Mouse (Mus musculus): ENCODE measurements around the gene Phf21b. TPM values are rescaled to one million over a fixed set of nuclear protein-coding genes. Genes with fewer than 3 reads are reported as not detected.

Phf21b gene
- polyA plus RNA-seq, 1 experiment, result 4.4 TPM

DNA sequence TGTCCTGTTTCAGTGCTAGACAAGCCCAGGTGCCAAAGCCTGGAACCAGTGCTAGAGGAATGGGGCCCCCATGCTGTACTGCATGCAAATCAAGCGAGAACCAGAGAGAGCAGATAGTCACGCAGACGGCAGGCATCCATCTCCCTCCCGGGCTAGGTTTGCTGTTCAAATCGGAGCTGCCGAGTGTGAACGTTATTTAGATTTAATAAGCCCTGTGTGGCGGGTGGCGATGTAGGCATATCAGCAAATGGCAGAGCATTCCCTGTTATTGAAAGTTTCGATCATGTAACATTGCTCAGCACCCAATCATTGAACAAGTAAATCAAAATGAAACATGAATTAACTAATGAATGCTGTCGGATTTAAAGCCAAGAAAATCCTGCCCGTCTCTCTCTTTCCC lies 27.2 kb downstream of the Phf21b start:
- no peaks in the 10 kb centered on the region for H3K27me3 ChIP-seq (ENCODE audit: control insufficient read depth, insufficient read depth, low read length)
- no peaks in the 10 kb centered on the region for H3K36me3 ChIP-seq (ENCODE audit: control insufficient read depth, insufficient read depth, low read length)
- no peak overlapping the region for H3K27ac ChIP-seq (ENCODE audit: control insufficient read depth, insufficient read depth, low read depth, low read length)
- H3K4me1 ChIP-seq (ENCODE audit: control insufficient read depth, insufficient read depth, low read length), result no peaks in the 10 kb centered on the region
- no peak overlapping the region for H3K4me3 ChIP-seq (ENCODE audit: control insufficient read depth, low read depth, low read length)
- TF ChIP-seq POLR2A (IDR thresholded peaks at IDR 0.05; ENCODE audit: control insufficient read depth, low read depth, low read length), result no peak
- TF ChIP-seq CTCF (IDR thresholded peaks at IDR 0.05; ENCODE audit: control insufficient read depth, insufficient read depth, insufficient replicate concordance, low read depth, low read length), result no peak

DNA sequence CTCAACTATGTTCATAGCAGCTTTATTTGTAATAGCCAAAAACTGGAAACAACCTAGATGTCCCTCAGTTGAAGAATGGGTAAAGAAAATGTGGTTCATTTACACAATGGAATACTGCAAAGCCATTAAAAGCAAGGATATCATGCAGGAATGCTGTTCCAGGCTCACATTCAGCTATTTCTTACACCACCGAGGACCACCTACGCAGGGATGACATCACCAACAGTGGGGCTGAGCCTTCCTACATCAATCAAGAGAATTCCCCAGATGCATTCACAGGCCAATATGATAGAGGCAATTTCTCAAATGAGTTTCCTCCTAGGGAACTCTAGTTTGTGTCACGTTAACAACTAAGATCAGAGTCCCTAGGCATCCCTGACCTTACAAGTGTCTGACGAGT lies 32.8 kb downstream of the Phf21b start:
- H3K36me3 ChIP-seq (ENCODE audit: control insufficient read depth, insufficient read depth, low read length), result no peaks in the 10 kb centered on the region
- H3K4me1 ChIP-seq (ENCODE audit: control insufficient read depth, insufficient read depth, low read length), result no peaks in the 10 kb centered on the region
- H3K27me3 ChIP-seq (ENCODE audit: control insufficient read depth, insufficient read depth, low read length), result no peaks in the 10 kb centered on the region
- TF ChIP-seq POLR2A (IDR thresholded peaks at IDR 0.05; ENCODE audit: control insufficient read depth, low read depth, low read length), result no peak
- no peak for TF ChIP-seq CTCF (IDR thresholded peaks at IDR 0.05; ENCODE audit: control insufficient read depth, insufficient read depth, insufficient replicate concordance, low read depth, low read length)
- H3K4me3 ChIP-seq (ENCODE audit: control insufficient read depth, low read depth, low read length), result no peak overlapping the region
- no peak overlapping the region for H3K27ac ChIP-seq (ENCODE audit: control insufficient read depth, insufficient read depth, low read depth, low read length)

DNA sequence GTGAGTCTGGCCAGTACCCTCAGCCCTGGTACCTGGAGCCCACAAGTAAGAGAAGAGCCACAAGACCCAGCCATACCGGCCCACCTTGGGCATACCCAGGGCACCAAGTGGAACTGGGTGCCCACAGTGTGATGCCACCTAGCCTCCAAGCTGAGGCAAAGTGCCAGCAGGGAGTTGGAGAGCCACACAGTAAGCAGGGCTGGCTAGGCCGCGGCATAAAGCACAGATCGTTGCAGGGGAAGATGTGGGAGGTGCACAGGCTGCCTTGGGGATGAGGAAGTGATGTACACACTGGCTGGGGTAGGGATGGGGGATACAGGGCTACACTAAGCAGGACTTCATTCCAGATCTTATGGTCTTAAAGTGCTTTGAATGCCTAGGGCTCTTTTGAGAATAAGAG lies 35.0 kb downstream of the Phf21b start:
- no peak overlapping the region for H3K4me3 ChIP-seq (ENCODE audit: control insufficient read depth, low read depth, low read length)
- H3K27me3 ChIP-seq (ENCODE audit: control insufficient read depth, insufficient read depth, low read length), result no peaks in the 10 kb centered on the region
- H3K36me3 ChIP-seq (ENCODE audit: control insufficient read depth, insufficient read depth, low read length), result no peaks in the 10 kb centered on the region
- H3K4me1 ChIP-seq (ENCODE audit: control insufficient read depth, insufficient read depth, low read length), result no peaks in the 10 kb centered on the region
- no peak for TF ChIP-seq POLR2A (IDR thresholded peaks at IDR 0.05; ENCODE audit: control insufficient read depth, low read depth, low read length)
- no peak for TF ChIP-seq CTCF (IDR thresholded peaks at IDR 0.05; ENCODE audit: control insufficient read depth, insufficient read depth, insufficient replicate concordance, low read depth, low read length)
- no peak overlapping the region for H3K27ac ChIP-seq (ENCODE audit: control insufficient read depth, insufficient read depth, low read depth, low read length)

DNA sequence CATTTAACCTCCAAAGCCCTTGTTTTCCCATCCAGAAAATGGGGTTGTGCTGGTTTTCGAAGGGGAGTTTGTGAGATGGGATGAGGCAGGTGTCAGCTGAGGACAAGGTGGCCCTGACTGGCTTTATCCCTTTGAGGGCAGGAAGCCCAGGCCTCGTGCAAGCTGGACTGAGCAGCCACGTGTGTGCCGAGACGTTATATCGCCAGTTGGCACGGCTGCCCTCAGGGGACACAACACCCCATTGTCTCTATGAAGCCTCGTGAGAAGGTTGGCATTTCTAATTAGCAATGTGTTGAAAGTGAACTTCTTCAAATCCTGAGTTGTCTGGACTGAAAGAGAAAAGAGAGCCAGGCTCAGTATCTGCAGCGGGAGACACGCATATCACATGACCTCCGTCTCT lies 37.6 kb downstream of the Phf21b start:
- no peaks in the 10 kb centered on the region for H3K27me3 ChIP-seq (ENCODE audit: control insufficient read depth, insufficient read depth, low read length)
- no peak overlapping the region for H3K4me3 ChIP-seq (ENCODE audit: control insufficient read depth, low read depth, low read length)
- H3K4me1 ChIP-seq (ENCODE audit: control insufficient read depth, insufficient read depth, low read length), result no peaks in the 10 kb centered on the region
- TF ChIP-seq POLR2A (IDR thresholded peaks at IDR 0.05; ENCODE audit: control insufficient read depth, low read depth, low read length) (no peak), CTCF (IDR thresholded peaks at IDR 0.05; ENCODE audit: control insufficient read depth, insufficient read depth, insufficient replicate concordance, low read depth, low read length) (no peak)
- H3K36me3 ChIP-seq (ENCODE audit: control insufficient read depth, insufficient read depth, low read length), result no peaks in the 10 kb centered on the region
- no peak overlapping the region for H3K27ac ChIP-seq (ENCODE audit: control insufficient read depth, insufficient read depth, low read depth, low read length)

DNA sequence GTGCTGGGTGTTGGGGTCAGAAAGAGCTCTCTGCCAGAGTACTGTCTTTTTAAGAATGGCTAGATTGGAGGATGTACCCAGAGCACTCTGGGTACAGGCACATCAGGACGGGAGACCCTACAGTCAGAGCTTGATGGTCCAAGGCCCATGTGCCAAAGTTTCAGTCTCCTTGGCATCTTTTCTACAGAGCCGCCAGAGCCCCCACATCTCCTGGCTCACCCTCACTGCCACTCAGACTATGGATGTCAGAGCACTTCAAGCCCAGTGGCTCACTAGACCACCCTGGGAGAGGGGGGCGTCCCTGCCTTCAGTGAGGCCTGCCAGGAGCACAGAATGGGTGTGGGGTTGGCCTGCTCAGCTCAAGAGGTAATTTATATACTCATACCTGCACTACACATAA lies 38.3 kb downstream of the Phf21b start:
- Histone ChIP-seq H3K36me3 (ENCODE audit: control insufficient read depth, insufficient read depth, low read length) (no peaks in the 10 kb centered on the region), H3K4me1 (ENCODE audit: control insufficient read depth, insufficient read depth, low read length) (no peaks in the 10 kb centered on the region), H3K27ac (ENCODE audit: control insufficient read depth, insufficient read depth, low read depth, low read length) (no peak overlapping the region), H3K27me3 (ENCODE audit: control insufficient read depth, insufficient read depth, low read length) (no peaks in the 10 kb centered on the region), H3K4me3 (ENCODE audit: control insufficient read depth, low read depth, low read length) (no peak overlapping the region)
- TF ChIP-seq POLR2A (IDR thresholded peaks at IDR 0.05; ENCODE audit: control insufficient read depth, low read depth, low read length), result no peak

DNA sequence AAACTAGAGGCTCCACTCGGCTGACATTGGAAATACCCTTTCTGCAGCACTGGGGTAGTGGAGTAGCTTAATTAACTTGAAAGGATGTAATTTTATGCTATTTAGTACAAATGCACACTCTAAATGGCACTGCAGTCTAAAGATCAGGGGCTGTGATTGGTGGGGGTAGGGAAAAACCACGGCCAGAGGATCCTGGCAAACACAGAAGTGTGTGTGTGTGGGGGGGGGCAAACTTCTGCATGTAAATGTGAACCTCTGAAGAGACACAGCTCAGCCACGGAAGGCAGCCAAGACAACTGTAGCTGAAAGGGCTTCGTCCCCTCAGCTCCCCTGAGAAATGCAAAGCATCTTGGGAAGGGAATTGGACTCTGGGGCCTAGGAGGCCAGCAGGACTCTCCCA lies 40.7 kb downstream of the Phf21b start:
- Histone ChIP-seq H3K27me3 (ENCODE audit: control insufficient read depth, insufficient read depth, low read length) (no peaks in the 10 kb centered on the region), H3K4me1 (ENCODE audit: control insufficient read depth, insufficient read depth, low read length) (no peaks in the 10 kb centered on the region)
- TF ChIP-seq CTCF (IDR thresholded peaks at IDR 0.05; ENCODE audit: control insufficient read depth, insufficient read depth, insufficient replicate concordance, low read depth, low read length) (no peak), POLR2A (IDR thresholded peaks at IDR 0.05; ENCODE audit: control insufficient read depth, low read depth, low read length) (no peak)

DNA sequence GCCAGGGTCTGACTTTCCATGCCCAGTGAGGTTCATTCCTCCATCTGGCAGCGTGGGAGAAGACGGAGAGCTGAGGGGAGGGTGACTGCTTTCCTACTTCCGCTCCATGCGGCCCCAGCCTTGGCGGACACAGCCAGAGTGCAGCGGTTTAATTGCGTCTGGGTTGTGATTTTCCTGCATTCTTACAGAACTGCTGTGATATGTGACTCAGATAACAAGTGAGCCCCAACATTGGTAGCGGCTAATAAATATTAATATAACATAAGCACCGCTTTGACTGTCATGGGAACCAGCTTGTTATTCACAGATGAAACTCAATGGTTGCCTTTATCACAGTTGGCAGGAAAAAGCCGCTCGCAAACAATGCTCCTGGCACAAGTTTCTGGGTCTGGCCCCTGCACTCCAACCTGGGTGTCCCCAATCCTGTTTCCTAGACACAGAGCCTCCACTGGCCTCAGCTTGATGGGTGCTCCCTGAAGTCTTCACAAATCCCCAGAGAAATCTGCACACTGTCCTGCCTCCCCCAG lies 43.0 kb downstream of the Phf21b start:
- TF ChIP-seq CTCF (IDR thresholded peaks at IDR 0.05; ENCODE audit: control insufficient read depth, insufficient read depth, insufficient replicate concordance, low read depth, low read length) (no peak), POLR2A (IDR thresholded peaks at IDR 0.05; ENCODE audit: control insufficient read depth, low read depth, low read length) (no peak)
- no peaks in the 10 kb centered on the region for H3K36me3 ChIP-seq (ENCODE audit: control insufficient read depth, insufficient read depth, low read length)
- H3K4me1 ChIP-seq (ENCODE audit: control insufficient read depth, insufficient read depth, low read length), result no peaks in the 10 kb centered on the region
- H3K27me3 ChIP-seq (ENCODE audit: control insufficient read depth, insufficient read depth, low read length), result no peaks in the 10 kb centered on the region
- H3K4me3 ChIP-seq (ENCODE audit: control insufficient read depth, low read depth, low read length), result no peak overlapping the region
- no peak overlapping the region for H3K27ac ChIP-seq (ENCODE audit: control insufficient read depth, insufficient read depth, low read depth, low read length)

More for the DNA sequence above, 40.7 kb downstream of the Phf21b start:
- no peaks in the 10 kb centered on the region for H3K36me3 ChIP-seq (ENCODE audit: control insufficient read depth, insufficient read depth, low read length)
- no peak overlapping the region for H3K4me3 ChIP-seq (ENCODE audit: control insufficient read depth, low read depth, low read length)
- H3K27ac ChIP-seq (ENCODE audit: control insufficient read depth, insufficient read depth, low read depth, low read length), result no peak overlapping the region

DNA sequence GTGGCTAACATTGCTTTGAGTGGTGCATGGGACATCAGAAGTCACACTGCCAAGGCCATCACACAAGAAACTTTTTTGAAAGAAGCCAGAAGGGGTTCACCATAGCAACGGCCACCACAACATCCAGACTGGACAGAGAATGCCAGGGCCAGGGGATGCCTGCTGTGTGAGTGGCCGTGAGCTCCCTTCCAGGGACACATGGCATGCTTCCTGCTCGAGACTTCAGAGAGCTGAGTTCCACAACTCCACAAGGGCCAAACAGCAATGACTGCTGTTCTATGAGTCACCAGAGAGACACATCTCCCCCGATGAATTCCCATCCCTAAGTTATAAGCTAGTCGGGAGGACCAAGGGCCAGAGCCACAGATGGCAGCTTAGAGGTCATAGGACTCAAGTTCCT lies 44.7 kb downstream of the Phf21b start:
- no peaks in the 10 kb centered on the region for H3K27me3 ChIP-seq (ENCODE audit: control insufficient read depth, insufficient read depth, low read length)
- no peak overlapping the region for H3K27ac ChIP-seq (ENCODE audit: control insufficient read depth, insufficient read depth, low read depth, low read length)
- H3K4me1 ChIP-seq (ENCODE audit: control insufficient read depth, insufficient read depth, low read length), result no peaks in the 10 kb centered on the region
- TF ChIP-seq POLR2A (IDR thresholded peaks at IDR 0.05; ENCODE audit: control insufficient read depth, low read depth, low read length), result no peak
- no peak for TF ChIP-seq CTCF (IDR thresholded peaks at IDR 0.05; ENCODE audit: control insufficient read depth, insufficient read depth, insufficient replicate concordance, low read depth, low read length)
- no peak overlapping the region for H3K4me3 ChIP-seq (ENCODE audit: control insufficient read depth, low read depth, low read length)
- no peaks in the 10 kb centered on the region for H3K36me3 ChIP-seq (ENCODE audit: control insufficient read depth, insufficient read depth, low read length)

Data from testis, adult 2 months (tissue).